Mouse (Mus musculus): ENCODE data around the gene Ndufs7. TPM values are rescaled to one million over a fixed set of nuclear protein-coding genes. Genes with fewer than 3 reads are reported as not detected.

Ndufs7 gene
- total and polyA plus RNA-seq, 3 experiments = 377 to 458 TPM; not detected in 1

GRCm38 (mm10) chr10:80264341-80265148, 15.6 kb downstream of the Ndufs7 start (continued):
- peak; percentile 78 for TF ChIP-seq NELFE (IDR thresholded peaks at IDR 0.05; ENCODE audit: low read depth, low read length)
- peak; percentile 92 for TF ChIP-seq KAT2A (conservative IDR thresholded peaks at IDR 0.05; ENCODE audit: low read depth, low read length)
- TF ChIP-seq ZNF384 (IDR thresholded peaks at IDR 0.05; ENCODE audit: low read depth, low read length) = no peak
- no peak for TF ChIP-seq ZKSCAN1 (IDR thresholded peaks at IDR 0.05; ENCODE audit: low read depth, low read length)

DNA sequence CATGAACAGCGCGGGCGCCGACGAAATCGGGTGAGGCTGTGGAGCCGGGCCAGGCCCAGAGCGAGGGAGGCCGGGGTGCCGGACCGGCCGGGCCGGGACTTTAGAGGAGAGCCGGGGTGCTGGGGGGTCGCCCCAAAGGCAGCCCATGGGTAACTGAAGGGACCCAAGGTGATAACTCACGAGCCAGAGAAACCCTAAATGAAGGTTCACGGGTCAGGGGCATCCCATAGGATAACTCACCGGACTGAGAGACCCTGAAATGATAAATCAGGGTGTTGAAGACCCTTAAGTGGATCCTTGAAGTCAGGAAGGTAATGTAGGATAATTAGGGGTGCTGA, 16.2 kb downstream of the Ndufs7 start:
- Histone ChIP-seq H3K9ac (ENCODE audit: control insufficient read depth, low read depth, low read length, poor library complexity, severe bottlenecking) (peak overlapping the region; percentile 93), H3K36me3 (ENCODE audit: control insufficient read depth in 1 of 2, insufficient read depth in 2 of 2, low read length in 2 of 2) (peaks cover 4 to 22% of the 10 kb centered on the region in 2 experiments), H3K9me3 (replicated peaks; ENCODE audit: insufficient read depth, low read length) (no peaks in the 10 kb centered on the region), H3K27ac (ENCODE audit: control insufficient read depth, low read depth, low read length) (peak overlapping the region; percentile 74), H3K4me3 (ENCODE audit: control insufficient read depth in 1 of 2, insufficient read depth in 1 of 2, low read depth in 2 of 2, low read length in 2 of 2) (peak overlapping the region; percentile 91 to 98), H3K27me3 (ENCODE audit: control insufficient read depth in 1 of 2, insufficient read depth in 2 of 2, low read length in 2 of 2) (no peaks in the 10 kb centered on the region), H3K4me1 (ENCODE audit: control insufficient read depth in 1 of 2, insufficient read depth in 2 of 2, low read length in 2 of 2) (peaks cover 6 to 28% of the 10 kb centered on the region in 2 experiments; a peak in 3 of 4 replicates), H3K79me2 (ENCODE audit: control insufficient read depth, insufficient read depth, low read length, poor library complexity) (peaks cover 48% of the 10 kb centered on the region)
- TF ChIP-seq SIN3A (IDR thresholded peaks at IDR 0.05; ENCODE audit: low read length) (no peak), USF2 (IDR thresholded peaks at IDR 0.05; ENCODE audit: borderline replicate concordance in 1 of 2, insufficient read depth in 1 of 2, low read depth in 1 of 2, low read length in 2 of 2) (no peak)
- DNase-seq (ENCODE audit: low read depth, low spot score) = no peak

- peaks cover 80% of the 10 kb centered on the region for H3K79me2 ChIP-seq (ENCODE audit: control insufficient read depth, insufficient read depth, low read length, poor library complexity)
- TF ChIP-seq POLR2AphosphoS5 (IDR thresholded peaks at IDR 0.05; ENCODE audit: borderline replicate concordance, low read depth, low read length) = no peak
- no peak for TF ChIP-seq GABPA (IDR thresholded peaks at IDR 0.05; ENCODE audit: low read depth, low read length)
- H3K9me3 ChIP-seq (replicated peaks; ENCODE audit: insufficient read depth, low read length) = no peaks in the 10 kb centered on the region
- no peak overlapping the region for H3K27ac ChIP-seq (ENCODE audit: control insufficient read depth, low read depth, low read length)
- H3K27me3 ChIP-seq (ENCODE audit: control insufficient read depth in 1 of 2, insufficient read depth in 2 of 2, low read length in 2 of 2) = no peaks in the 10 kb centered on the region
- H3K4me1 ChIP-seq (ENCODE audit: control insufficient read depth in 1 of 2, insufficient read depth in 2 of 2, low read length in 2 of 2) = peaks cover 3 to 20% of the 10 kb centered on the region in 2 experiments; a peak in 2 of 4 replicates
- no peak overlapping the region for H3K4me3 ChIP-seq (ENCODE audit: control insufficient read depth in 1 of 2, insufficient read depth in 1 of 2, low read depth in 2 of 2, low read length in 2 of 2)
- DNase-seq (ENCODE audit: low read depth, low spot score) = no peak
- no peak overlapping the region for H3K9ac ChIP-seq (ENCODE audit: control insufficient read depth, low read depth, low read length, poor library complexity, severe bottlenecking)
- H3K36me3 ChIP-seq (ENCODE audit: control insufficient read depth in 1 of 2, insufficient read depth in 2 of 2, low read length in 2 of 2) = peaks cover 4 to 21% of the 10 kb centered on the region in 2 experiments
Observed at GRCm38 (mm10) chr10:80270099-80270498, 21.2 kb downstream of the Ndufs7 start.

DNA sequence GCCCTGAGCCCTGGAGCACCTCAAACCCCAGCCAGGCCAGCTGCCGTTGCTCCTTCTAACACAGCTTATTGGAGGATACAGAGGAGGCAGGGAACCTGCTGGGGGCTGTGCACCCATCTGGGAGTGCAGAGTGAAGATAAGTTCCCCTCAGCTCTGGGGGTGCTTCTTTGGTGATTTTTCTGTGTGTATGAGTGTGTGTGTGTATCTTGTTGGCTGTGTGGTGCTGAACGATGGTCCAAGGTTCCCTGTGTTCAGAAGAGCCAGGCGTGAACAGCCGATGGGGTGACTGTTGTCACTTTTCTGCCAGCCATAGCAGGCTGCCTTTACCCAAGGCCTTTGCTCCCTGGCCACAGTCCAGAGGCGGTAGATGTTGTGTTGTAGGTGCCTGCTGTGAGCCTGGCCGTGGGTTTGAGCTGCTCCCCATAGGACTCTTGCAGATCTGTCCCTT, 21.8 kb downstream of the Ndufs7 start:
- Histone ChIP-seq H3K4me3 (ENCODE audit: control insufficient read depth in 1 of 2, insufficient read depth in 1 of 2, low read depth in 2 of 2, low read length in 2 of 2) (no peak overlapping the region), H3K27me3 (ENCODE audit: control insufficient read depth in 1 of 2, insufficient read depth in 2 of 2, low read length in 2 of 2) (no peaks in the 10 kb centered on the region), H3K9me3 (replicated peaks; ENCODE audit: insufficient read depth, low read length) (no peaks in the 10 kb centered on the region), H3K9ac (ENCODE audit: control insufficient read depth, low read depth, low read length, poor library complexity, severe bottlenecking) (no peak overlapping the region), H3K36me3 (ENCODE audit: control insufficient read depth in 1 of 2, insufficient read depth in 2 of 2, low read length in 2 of 2) (peaks cover 4 to 20% of the 10 kb centered on the region in 2 experiments), H3K27ac (ENCODE audit: control insufficient read depth, low read depth, low read length) (no peak overlapping the region; the same call in 1 of the 2 replicates), H3K4me1 (ENCODE audit: control insufficient read depth in 1 of 2, insufficient read depth in 2 of 2, low read length in 2 of 2) (peaks cover 3 to 18% of the 10 kb centered on the region in 2 experiments; a peak in 2 of 4 replicates), H3K79me2 (ENCODE audit: control insufficient read depth, insufficient read depth, low read length, poor library complexity) (peaks cover 74% of the 10 kb centered on the region)
- TF ChIP-seq MXI1 (IDR thresholded peaks at IDR 0.05; ENCODE audit: low read depth, low read length) = no peak
- TF ChIP-seq NELFE (IDR thresholded peaks at IDR 0.05; ENCODE audit: low read depth, low read length) = no peak
- TF ChIP-seq TAL1 (IDR thresholded peaks at IDR 0.05; ENCODE audit: low read length) = peak; percentile 35
- no peak for TF ChIP-seq ZKSCAN1 (IDR thresholded peaks at IDR 0.05; ENCODE audit: low read depth, low read length)
- DNase-seq (ENCODE audit: low read depth, low spot score) = peak; percentile 34

All from MEL (cell line).